Mouse (Mus musculus) heart, postnatal 0 days (tissue): Measurements from ENCODE around the gene Gm43191.

Experiments
- CTCF ChIP-seq: IDR thresholded peaks from 2 replicates; pipeline ENCODE4 v1.5.1; 2016; ENCODE audit warnings: antibody characterized with exemption, control low read depth, low read depth
- EP300 ChIP-seq: IDR thresholded peaks from 2 replicates; pipeline ENCODE4 v1.6.1; 2016; ENCODE audit warnings: antibody characterized with exemption, low read depth

DNA sequence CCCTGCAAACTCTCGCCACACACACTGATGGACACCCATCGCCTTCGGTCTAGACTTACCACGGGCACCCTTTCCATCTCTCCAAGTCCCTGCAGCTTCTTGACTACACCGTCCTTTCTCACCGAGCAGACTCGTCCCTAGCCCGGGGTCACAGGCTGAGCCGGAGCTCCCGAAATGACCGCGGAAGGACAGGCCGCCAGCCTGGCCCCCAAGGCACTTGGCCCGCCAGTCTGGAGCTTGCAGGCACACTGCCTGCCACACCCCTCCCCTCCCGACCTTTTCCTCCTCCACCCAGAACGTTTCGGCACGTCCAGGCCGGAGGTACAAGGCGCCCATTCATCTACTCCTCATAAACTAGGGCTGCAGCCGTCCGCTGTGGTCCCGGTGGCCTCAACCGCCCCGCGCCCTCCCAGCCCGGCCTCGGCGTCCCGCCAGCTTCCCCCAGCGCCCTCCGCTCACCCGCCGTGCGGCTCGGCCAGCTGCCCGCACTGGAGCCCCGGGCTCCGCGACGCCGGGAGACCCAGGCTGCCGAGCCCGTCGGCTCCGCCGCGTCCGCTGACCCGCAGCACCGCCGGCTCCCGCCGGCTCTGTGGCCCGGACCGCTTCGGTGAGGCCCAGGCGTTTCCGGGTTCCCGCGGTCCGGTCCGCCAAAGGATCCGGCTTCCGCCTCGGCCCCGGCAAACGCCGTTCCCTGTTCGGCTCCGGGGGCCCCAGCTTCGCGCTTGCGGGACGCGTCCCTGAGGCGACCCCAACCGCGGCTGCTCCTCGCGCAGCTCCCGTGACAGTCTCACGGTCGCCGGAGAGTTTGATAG, 30.8 kb upstream of the Gm43191 start:
- TF ChIP-seq CTCF = no peak
- 0 out of 2 replicates have a peak, but pooled peaks have one; percentile 21 for TF ChIP-seq EP300
